9 mouse cellular contexts compared by ENCODE assay signal in genomic region chr5:16002431-16003063, GRCm38 (mm10).
DNase-seq lines count a peak whose midpoint lies in the region; ATAC-seq and TF ChIP-seq lines count a peak whose summit lies in the region.
"Had no signal": no experiment of that assay in that cellular context is flagged by ENCODE, and none has a peak within 500 bp of the region (broad histone marks: within the 10 kb centered on the region; RNA-seq: fewer than 3 reads in every experiment).

No protein-coding gene starts in this region.

- peak; percentile 77 for ATAC-seq in midbrain, embryonic 11.5 days (ENCODE audit: low FRiP score)
- ATAC-seq in midbrain, embryonic 12.5 days (ENCODE audit: low FRiP score, low read depth) = peak; percentile 80
- no peak for ATAC-seq in heart, embryonic 12.5 days (ENCODE audit: insufficient number of reproducible peaks, low FRiP score)

- no peaks in the 10 kb centered on the region for H3K9me3 ChIP-seq in midbrain, embryonic 11.5 days (ENCODE audit: control insufficient read depth, low read length)
- H3K9me3 ChIP-seq in midbrain, embryonic 10.5 days (replicated peaks) = no peaks in the 10 kb centered on the region
- no peaks in the 10 kb centered on the region for H3K9me3 ChIP-seq in midbrain, embryonic 12.5 days
- no peaks in the 10 kb centered on the region for H3K9me3 ChIP-seq in heart, embryonic 12.5 days (replicated peaks)

- WGBS in midbrain, embryonic 11.5 days = 25% methylated on average over 9 of the region's 9 CpGs
- WGBS in midbrain, embryonic 10.5 days = 30% methylated on average over 9 of the region's 9 CpGs
- 14% methylated on average over 9 of the region's 9 CpGs for WGBS in midbrain, embryonic 12.5 days
- WGBS in heart, embryonic 12.5 days = 55% methylated on average over 9 of the region's 9 CpGs

- TF ChIP-seq CTCF in gastrocnemius, adult 2 months (IDR thresholded peaks at IDR 0.05) = no peak

- DNase-seq in gastrocnemius, adult 2 months = no peak
- DNase-seq in gastrocnemius, postnatal 10 days = no peak
- no peak for DNase-seq in midbrain, embryonic 11.5 days (ENCODE audit: low spot score, missing footprints)
- no peak for DNase-seq in midbrain, embryonic 10.5 days (ENCODE audit: low spot score)
- DNase-seq in yolk sac, embryonic 10.5 days (ENCODE audit: low spot score) = peak; percentile 10
- no peak for DNase-seq in layer of hippocampus, postnatal 25 days (ENCODE audit: extremely low spot score in 1 of 2, low spot score in 1 of 2)
- DNase-seq: adrenal gland, postnatal 14 days had no signal

- H3K9ac ChIP-seq in midbrain, embryonic 11.5 days (ENCODE audit: low read length) = no peak overlapping the region
- H3K9ac ChIP-seq in midbrain, embryonic 12.5 days (replicated peaks) = no peak overlapping the region
- no peak overlapping the region for H3K9ac ChIP-seq in heart, embryonic 12.5 days

- H3K36me3 ChIP-seq in midbrain, embryonic 11.5 days (ENCODE audit: control insufficient read depth, insufficient read depth, low read length) = no peaks in the 10 kb centered on the region
- H3K36me3 ChIP-seq in midbrain, embryonic 10.5 days = no peaks in the 10 kb centered on the region
- H3K36me3 ChIP-seq in midbrain, embryonic 12.5 days = no peaks in the 10 kb centered on the region
- no peaks in the 10 kb centered on the region for H3K36me3 ChIP-seq in heart, embryonic 12.5 days

- H3K4me3 ChIP-seq in gastrocnemius, adult 2 months = no peak overlapping the region
- H3K4me3 ChIP-seq in midbrain, embryonic 11.5 days (ENCODE audit: low read depth, low read length) = no peak overlapping the region
- H3K4me3 ChIP-seq in midbrain, embryonic 10.5 days = no peak overlapping the region
- H3K4me3 ChIP-seq in midbrain, embryonic 12.5 days = no peak overlapping the region
- no peak overlapping the region for H3K4me3 ChIP-seq in heart, embryonic 12.5 days

- H3K4me2 ChIP-seq in midbrain, embryonic 11.5 days = peak overlapping the region; percentile 14; the same call in 1 of the 2 replicates
- H3K4me2 ChIP-seq in midbrain, embryonic 12.5 days (replicated peaks) = peak overlapping the region; percentile 7
- no peak overlapping the region for H3K4me2 ChIP-seq in heart, embryonic 12.5 days

- intact Hi-C loops in gastrocnemius, adult 2 months (cut with DNase I) = no loop called here

- H3K27me3 ChIP-seq in midbrain, embryonic 11.5 days (ENCODE audit: control insufficient read depth, insufficient read depth, low read length) = peaks cover 39% of the 10 kb centered on the region
- peaks cover 98% of the 10 kb centered on the region for H3K27me3 ChIP-seq in midbrain, embryonic 10.5 days (ENCODE audit: low read depth, poor library complexity, severe bottlenecking)
- H3K27me3 ChIP-seq in midbrain, embryonic 12.5 days = peaks cover 44% of the 10 kb centered on the region
- no peaks in the 10 kb centered on the region for H3K27me3 ChIP-seq in heart, embryonic 12.5 days (replicated peaks)

- H3K4me1 ChIP-seq in midbrain, embryonic 11.5 days (ENCODE audit: control insufficient read depth, insufficient read depth, low read length) = peaks cover 8% of the 10 kb centered on the region; the same call in 1 of the 2 replicates
- peaks cover 27% of the 10 kb centered on the region for H3K4me1 ChIP-seq in midbrain, embryonic 10.5 days
- peaks cover 20% of the 10 kb centered on the region for H3K4me1 ChIP-seq in midbrain, embryonic 12.5 days
- H3K4me1 ChIP-seq in heart, embryonic 12.5 days (replicated peaks) = peaks cover 11% of the 10 kb centered on the region

- H3K27ac ChIP-seq in gastrocnemius, adult 2 months = peak overlapping the region; percentile 48
- peak overlapping the region; percentile 48; the same call in 1 of the 2 replicates for H3K27ac ChIP-seq in midbrain, embryonic 11.5 days (ENCODE audit: low read depth, low read length)
- H3K27ac ChIP-seq in midbrain, embryonic 10.5 days (replicated peaks) = no peak overlapping the region
- peak overlapping the region; percentile 70 for H3K27ac ChIP-seq in midbrain, embryonic 12.5 days (replicated peaks)
- H3K27ac ChIP-seq in heart, embryonic 12.5 days (ENCODE audit: poor library complexity, severe bottlenecking) = no peak overlapping the region

Comparison
In these comparisons a context has a peak if more than half of its experiments do, and no peak if none do; other contexts are left out.
1. H3K27ac ChIP-seq: peak in gastrocnemius, adult 2 months (single experiment), midbrain, embryonic 11.5 days (single experiment) and midbrain, embryonic 12.5 days (single experiment); none in midbrain, embryonic 10.5 days (single experiment) and heart, embryonic 12.5 days (single experiment).